Mouse (Mus musculus): ENCODE results near the gene Rpl18a. TPM values are rescaled to one million over a fixed set of nuclear protein-coding genes. Genes with fewer than 3 reads are reported as not detected.
A peak's percentile ranks its signal among the peaks of the same experiment; 100 is the strongest.
"Not testable (repeated sequence)": the region's sequence is repeated elsewhere in the genome, so short reads cannot be mapped to it uniquely, and the experiment has no call there.

Rpl18a gene
- total RNA-seq, 2 experiments from 2014 or later, result 838 to 880 TPM

DNA sequence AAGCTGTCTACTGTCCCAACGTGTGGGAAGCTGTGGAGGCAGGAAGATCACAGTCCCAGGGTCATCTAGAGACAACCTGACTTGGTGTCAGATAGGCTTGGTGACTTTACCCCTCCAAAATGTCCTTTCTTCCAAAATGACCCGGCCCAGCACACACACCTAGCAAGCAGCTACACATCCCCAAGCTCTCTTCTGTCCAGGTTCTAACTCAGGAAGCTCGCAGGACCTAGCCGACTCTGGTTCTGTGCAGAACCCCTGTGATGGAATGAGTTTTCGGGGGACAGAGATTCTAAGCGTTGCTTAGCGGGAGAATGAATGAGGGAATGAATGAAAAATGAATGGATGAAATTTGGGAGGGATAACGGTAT, 8.2 kb upstream of the Rpl18a start:
- no peak for DNase-seq (ENCODE audit: low spot score)
- intact Hi-C loops (cut with DNase I), result no loop called here

DNA sequence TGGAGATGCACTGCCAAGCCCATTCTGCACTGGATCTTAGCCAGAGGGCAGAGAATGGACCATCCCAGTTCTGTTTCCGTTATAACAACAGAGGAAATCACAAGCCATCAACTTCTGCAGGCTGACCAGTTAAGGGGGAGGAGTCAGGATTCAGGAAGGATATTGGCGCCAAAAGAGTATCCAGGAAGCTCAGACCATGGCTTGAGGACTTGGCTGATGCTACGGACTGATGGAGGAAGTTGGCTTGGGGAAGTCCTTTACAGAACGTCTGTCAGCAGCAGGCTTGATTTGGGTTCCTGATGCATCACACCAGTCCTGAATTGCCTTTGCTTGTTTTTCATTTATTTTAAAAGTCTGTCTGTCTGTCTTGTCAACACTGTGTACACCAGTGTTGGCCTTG, 7.3 kb upstream of the Rpl18a start:
- DNase-seq (ENCODE audit: low spot score), result no peak
- intact Hi-C loops (cut with DNase I), result loop anchor here (5.0 kb wide), 1 partner anchor 298 kb away; no protein-coding TSS in a partner anchor

DNA sequence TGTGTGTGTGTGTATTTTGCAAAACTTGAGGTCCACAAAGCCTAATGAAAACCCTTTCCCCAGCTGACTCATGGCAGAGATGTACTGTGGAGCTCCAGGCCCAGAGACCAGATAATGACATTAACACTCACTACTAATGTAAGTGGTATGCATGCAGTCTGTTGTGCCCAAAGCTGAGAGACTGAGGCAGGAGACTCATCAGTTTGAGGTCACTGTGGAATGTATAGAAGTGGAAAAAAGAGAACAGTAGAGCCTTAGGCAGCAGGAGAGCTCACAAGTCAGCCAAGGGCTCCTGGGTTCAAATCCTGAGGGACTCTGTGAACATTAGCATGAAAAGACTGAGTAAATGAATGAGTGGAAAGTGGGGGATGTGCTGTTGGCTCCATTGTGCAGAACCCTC, 6.4 kb upstream of the Rpl18a start:
- intact Hi-C loops (cut with DNase I), result loop anchor here (5.0 kb wide), 1 partner anchor 299 kb away; no protein-coding TSS in a partner anchor
- no peak for DNase-seq (ENCODE audit: low spot score)

DNA sequence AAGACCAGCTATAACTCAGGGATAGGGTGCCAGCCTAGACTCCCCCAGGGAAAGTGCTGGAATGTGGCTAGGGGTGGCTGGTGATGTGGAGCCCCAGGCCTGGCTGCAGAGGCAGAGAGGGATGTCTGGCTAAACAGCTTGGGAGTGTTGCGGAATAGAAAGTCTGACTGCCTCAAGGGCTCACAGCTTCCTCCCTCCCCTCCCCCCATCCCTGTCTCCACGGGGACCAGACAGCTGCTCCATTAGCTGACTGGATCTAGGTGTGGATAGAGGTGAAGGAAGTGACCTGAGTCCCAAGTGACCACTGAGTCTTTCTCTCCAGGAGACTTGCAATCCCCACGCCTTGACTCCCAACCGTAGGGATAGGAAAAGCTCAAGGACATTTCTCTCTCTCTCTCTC, 5.9 kb upstream of the Rpl18a start:
- no peak for DNase-seq (ENCODE audit: low spot score)
- intact Hi-C loops (cut with DNase I), result loop anchor here (5.0 kb wide), 1 partner anchor 299 kb away; no protein-coding TSS in a partner anchor

DNA sequence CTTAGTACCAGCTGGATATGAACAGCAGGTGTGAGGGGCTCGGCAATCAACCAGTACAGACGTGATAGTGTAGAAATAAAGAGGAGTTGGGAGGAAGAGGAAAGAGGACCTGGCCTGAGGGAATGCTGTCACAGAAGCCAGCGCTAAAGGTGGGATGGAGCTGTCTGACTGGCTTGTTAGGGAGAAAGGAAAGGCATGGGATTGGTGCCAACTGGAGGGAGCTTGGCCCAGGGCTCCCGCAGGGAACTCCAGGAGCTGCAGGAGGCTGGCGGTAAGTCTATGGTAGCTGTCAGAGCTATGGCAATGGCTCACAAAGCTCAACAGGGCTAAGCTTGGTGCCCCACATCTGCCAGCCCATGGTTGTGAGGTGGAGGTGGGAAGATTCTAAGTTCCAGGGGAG, 5.0 kb upstream of the Rpl18a start:
- intact Hi-C loops (cut with DNase I), result loop anchor here (5.0 kb wide), 1 partner anchor 300 kb away; no protein-coding TSS in a partner anchor

DNA sequence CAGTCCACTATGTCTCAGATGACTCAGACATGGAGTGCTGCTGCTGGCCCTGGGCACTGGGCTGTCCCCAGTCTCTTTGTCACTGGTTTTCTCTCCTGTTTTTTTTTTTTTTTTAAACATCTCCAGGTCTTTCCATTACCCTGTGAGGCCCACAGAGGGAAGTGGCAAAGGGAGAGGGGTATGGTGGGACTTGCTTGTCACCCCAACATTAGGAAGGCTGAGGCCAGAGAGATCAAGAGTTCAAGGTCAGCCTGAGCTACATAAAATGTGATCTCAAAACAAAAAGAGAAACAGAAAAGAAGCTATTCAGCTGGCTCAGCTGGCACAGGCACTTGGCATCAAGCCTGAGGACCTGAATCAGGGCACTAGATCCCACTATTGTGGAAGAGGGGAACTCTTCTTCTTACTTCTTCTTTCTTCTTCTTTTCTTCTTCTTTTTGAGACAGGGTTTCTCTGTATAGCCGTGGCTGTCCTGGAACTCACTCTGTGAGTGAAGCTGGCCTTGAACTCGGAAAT, 3.7 kb upstream of the Rpl18a start:
- DNase-seq (ENCODE audit: low spot score), result no peak
- intact Hi-C loops (cut with DNase I), result loop anchor here (5.0 kb wide), 1 partner anchor 301 kb away; no protein-coding TSS in a partner anchor

More for the DNA sequence above, 5.0 kb upstream of the Rpl18a start:
- DNase-seq (ENCODE audit: low spot score), result no peak

DNA sequence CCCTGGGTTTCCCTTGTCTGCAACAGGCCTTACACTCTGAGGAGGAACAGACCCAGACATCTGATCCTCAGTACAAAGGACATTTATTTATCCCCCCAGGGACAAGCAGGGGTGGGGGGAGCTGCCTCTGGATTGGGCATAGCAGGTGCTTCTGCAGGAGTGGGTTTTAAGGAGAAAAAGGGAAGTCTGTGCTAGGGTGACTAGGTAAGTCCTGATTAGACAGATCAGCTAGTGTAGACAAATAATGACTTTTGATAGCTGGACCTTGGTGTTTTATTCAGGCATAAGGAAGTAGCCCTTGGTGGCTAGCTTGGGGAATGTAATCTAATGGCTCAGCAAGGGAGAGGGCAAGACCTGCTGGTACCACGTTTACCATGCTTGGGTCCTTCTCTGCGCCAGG, 2.0 kb upstream of the Rpl18a start:
- intact Hi-C loops (cut with DNase I), result loop anchor here (2.0 to 10.0 kb wide), 2 partner anchors 66 to 576 kb away; no protein-coding TSS in a partner anchor
- no peak for DNase-seq (ENCODE audit: low spot score)

DNA sequence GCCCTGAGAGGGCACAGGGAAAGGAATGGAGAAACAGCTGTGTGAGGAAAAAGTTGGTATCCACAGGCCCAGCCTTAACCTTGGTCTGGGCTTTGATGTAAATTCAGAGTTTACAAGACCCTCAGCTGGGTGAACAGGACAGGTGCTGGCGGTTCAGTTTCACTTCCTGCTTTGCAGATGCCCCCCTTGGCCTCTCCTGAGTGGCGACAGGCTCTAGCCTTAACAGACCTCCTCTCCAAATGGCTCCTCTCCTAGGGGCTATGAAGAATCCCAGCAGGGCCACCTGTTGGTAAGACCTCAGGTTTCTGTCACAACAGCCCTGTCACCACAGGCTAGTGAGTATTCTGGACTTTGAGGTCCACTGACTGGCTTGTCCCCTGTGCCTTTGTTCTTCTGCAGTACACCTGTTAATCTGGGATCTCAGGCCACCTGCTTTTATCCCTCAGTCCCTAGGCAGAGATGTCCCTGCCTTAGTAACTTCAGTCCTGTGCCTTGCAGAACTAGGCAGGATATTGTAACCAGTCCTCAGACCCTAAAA, 1.5 kb upstream of the Rpl18a start:
- intact Hi-C loops (cut with DNase I), result loop anchor here (2.0 to 10.0 kb wide), 2 partner anchors 66 to 576 kb away; no protein-coding TSS in a partner anchor
- no peak for DNase-seq (ENCODE audit: low spot score)

DNA sequence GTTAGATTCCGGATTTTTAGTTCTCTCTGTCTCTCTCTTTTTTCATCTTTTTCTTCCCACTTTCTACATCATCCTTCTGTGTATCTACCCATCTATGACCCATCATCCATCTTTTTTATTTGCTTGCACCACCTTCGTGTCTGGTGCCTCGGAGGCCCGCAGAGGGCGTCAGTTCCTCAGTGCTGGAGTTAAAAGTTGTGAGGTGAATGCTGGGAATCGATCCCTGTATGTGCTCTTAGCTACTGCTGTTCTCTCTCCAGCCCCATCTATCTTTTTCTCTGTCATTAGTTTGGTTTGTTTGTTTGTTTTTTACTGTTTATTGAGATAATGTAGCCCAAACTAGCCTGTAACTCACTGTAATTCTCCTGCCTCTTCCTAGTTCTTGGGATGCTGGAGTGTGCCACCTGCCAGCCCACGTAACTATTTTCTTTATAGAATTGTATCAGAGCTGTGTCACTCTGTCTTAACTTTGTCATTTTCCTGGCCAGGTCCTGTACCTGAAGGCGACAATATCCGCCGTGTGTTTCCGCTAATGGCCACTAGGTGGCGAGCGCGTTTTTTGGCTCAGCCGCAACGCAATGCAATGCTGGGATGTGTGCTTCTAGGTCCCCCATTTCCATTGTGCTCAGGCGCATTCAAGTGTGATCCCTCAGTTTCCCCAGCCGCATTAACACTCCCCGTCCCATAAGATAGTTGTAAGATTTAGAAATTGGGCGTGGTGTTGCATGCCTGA, 635 bp upstream of the Rpl18a start:
- intact Hi-C loops (cut with DNase I), result loop anchor here (2.0 to 10.0 kb wide), 2 partner anchors 67 to 577 kb away; no protein-coding TSS in a partner anchor
- DNase-seq (ENCODE audit: low spot score), result peak; percentile 68

DNA sequence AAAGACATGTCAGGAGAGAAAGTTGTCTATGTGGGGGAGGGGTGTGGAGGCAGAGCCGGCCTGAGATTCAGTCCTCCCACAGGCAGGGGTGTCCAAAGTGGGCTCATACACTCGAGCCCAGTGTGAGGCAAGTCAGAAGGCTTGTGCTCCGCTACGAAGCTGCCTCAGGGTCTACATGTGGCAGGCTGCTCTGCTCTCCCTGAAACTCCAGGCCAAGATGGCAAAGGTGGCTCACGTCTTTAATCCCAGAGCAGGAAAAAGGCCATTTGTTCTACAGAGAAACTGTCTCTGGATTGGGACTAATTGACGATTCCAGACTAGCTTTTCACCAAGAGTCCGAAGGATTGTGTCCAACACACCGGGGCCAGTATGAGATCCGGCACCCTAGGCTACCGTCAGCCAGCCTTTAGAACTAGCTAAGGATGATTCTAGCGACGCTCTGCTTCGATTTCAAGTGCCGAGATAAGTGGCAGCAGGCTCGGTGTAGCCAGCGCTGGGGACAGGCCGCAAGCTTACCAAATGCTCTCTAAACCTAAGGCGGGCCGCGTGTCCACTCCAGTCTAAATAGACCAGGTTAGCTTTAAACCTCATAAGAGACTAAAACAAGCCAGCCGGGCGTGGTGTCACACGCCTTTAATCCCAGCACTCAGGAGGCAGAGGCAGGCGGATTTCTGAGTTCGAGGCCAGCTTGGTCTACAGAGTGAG, 744 bp downstream of the Rpl18a start:
- intact Hi-C loops (cut with DNase I), result loop anchor here (10.0 kb wide), 1 partner anchor 578 kb away; no protein-coding TSS in a partner anchor
- DNase-seq (ENCODE audit: low spot score), result no peak

DNA sequence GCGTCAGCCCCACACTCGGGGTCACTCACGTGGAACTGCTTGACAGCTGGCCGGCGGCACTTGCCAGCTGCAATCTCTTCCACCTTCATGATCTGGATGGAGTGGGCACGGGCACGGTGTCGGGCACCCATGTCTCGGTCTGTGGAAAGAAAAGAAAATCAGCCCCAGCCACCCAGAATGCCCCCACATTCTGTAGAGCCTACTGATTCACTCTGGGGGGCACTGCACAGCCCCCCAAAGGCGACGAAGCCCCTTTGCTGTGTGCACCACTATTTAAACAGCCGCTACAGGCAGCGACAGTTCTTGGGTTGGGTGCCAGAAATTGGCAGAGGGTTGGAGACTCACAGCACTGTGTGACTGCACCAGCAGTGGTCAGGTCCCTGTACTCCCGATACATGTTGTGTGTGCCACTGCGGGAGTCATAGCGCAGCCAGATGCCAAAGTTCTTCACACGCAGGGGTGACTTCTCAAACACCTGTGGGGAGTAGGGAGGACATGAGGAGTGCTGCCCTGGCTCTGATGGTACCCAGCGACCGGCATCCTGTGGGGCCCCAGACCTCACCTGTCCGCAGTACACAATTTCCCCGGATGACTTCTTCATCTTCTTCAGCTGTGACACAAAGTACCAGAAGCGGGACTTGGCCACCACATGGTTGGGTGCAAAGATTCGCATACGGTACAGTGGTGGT, 1.5 kb downstream of the Rpl18a start:
- intact Hi-C loops (cut with DNase I), result loop anchor here (2.0 to 10.0 kb wide), 2 partner anchors 51 to 579 kb away; no protein-coding TSS in a partner anchor
- DNase-seq (ENCODE audit: low spot score), result not testable (repeated sequence)

DNA sequence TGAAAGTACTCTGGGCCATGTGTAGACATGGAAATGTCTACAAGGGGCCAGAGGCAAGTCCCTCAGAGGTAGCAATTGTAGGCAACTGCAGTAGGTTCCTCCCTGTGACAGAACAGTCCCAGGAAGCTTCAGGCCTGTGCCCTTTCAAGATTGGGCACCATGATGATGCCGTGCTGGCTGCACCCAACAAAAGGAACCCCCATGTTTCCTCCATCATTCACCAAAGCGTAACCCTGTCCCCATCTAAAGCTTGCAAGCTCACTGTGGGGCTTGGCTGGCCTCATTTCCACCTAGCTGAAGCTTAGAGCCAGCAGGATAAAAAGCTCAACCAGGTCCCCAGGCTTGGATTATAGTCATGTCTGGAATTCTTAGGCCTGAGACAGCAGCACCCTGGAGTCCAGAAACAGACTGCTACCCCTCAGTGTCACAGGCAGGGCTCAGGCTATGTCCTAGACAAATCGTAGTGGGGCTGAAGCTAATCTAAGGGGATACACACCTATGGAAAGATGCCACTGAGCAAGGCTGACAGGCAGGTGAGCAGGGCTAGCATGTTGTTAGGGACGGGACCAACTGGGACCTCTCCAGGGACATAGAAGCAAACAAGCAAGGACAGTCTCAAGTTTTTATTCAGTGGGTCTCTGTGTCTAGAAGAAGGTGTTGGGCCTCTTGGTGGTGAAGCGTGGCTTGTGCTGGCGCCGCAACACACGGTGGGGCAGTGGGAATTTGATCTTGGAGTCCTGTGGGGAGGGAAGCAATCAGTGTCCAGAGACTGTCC, 2.3 kb downstream of the Rpl18a start:
- intact Hi-C loops (cut with DNase I), result loop anchor here (2.0 to 10.0 kb wide), 2 partner anchors 50 to 580 kb away; no protein-coding TSS in a partner anchor
- no peak for DNase-seq (ENCODE audit: low spot score)

DNA sequence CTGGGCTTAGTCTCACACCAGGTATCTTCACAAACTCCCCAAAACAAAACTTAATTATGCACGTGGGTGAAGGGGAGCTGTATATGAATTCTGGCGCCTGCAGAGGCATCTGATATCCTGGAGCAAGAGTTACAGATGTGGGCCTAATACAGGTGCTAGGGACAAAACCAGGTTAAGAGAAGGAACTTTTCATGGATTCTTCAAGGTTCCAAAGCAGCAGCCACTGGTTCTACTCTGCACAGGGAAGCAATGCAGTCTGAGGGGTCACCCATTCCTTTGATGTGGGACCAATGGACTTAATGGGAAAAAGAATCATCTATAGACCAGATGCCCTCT, 2.9 kb downstream of the Rpl18a start:
- DNase-seq (ENCODE audit: low spot score), result no peak
- intact Hi-C loops (cut with DNase I), result loop anchor here (2.0 to 10.0 kb wide), 2 partner anchors 50 to 580 kb away; no protein-coding TSS in a partner anchor

DNA sequence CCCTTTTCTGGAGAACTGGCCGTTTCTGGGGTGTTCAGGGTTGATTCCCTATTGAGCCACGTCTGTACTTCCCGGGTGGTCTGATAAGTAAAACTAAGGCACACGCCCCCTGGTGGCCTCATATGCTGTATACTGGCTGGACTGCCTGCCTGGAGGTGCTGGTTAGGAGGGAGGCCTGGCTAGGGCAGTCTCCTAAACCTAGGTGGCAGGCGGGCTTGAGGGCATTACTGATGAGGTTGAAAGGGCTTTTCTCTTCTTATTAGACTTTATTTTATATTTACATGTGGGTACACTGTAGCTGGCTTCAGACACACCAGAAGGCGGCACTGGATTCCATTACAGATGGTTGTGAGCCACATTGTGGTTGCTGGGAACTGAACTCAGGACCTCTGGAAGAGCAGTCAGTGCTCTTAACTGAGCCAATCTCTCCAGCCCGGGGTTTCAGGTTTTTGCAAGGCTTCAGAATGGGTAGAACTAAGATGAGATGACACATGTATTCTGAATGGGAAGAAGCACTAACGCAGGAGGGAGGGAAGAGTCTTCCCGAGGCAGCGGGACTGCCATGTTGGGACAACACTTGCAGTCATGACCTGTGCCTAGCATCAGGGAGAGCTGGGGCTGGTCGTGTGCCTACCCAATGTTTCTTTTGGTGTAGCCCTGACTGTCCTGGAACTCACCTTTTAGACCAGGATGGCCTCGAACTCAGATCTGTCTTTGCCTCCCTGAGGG, 3.4 kb downstream of the Rpl18a start:
- no peak for DNase-seq (ENCODE audit: low spot score)
- intact Hi-C loops (cut with DNase I), result loop anchor here (1.0 to 10.0 kb wide), 3 partner anchors 21 to 581 kb away; partner anchors contain the start of gene Ccdc124

DNA sequence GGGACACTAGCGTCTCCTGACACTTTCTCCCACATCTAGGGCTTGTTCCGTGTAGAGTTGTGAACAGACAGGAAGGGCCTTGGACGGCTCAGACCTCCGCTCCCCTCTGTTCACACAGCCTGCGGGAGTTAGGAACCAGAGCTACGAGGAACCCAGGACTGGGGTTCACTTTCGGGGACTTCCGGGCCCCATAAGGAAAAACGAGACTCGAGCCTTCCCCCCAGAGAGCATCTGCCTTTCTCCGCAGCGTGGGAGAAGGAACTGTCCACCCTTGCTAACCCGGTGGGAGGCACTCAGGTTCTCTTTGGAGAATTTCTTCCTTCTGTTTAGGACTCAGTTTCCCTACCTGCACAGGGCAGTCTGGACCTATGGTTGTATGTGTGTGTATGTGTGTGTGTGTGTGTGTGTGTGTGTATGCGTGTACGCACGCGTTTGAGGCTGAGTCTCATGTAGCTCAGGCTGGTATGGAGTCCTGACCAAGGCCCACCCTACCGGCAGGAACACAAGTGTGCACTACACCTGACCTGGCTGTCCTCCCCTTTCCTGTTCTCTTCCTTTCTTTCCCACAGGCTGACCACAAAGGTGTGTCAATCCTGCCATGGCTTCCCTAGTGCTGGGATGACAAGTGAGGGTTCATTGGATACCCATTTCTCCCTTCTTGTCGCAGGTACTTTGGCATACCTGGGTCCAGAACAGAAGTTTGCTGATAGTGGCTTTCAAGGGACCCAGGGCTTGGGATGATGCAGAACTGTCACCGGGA, 4.1 kb downstream of the Rpl18a start:
- intact Hi-C loops (cut with DNase I), result loop anchor here (1.0 to 10.0 kb wide), 2 partner anchors 20 to 582 kb away; partner anchors contain the start of gene Ccdc124
- DNase-seq (ENCODE audit: low spot score), result no peak

DNA sequence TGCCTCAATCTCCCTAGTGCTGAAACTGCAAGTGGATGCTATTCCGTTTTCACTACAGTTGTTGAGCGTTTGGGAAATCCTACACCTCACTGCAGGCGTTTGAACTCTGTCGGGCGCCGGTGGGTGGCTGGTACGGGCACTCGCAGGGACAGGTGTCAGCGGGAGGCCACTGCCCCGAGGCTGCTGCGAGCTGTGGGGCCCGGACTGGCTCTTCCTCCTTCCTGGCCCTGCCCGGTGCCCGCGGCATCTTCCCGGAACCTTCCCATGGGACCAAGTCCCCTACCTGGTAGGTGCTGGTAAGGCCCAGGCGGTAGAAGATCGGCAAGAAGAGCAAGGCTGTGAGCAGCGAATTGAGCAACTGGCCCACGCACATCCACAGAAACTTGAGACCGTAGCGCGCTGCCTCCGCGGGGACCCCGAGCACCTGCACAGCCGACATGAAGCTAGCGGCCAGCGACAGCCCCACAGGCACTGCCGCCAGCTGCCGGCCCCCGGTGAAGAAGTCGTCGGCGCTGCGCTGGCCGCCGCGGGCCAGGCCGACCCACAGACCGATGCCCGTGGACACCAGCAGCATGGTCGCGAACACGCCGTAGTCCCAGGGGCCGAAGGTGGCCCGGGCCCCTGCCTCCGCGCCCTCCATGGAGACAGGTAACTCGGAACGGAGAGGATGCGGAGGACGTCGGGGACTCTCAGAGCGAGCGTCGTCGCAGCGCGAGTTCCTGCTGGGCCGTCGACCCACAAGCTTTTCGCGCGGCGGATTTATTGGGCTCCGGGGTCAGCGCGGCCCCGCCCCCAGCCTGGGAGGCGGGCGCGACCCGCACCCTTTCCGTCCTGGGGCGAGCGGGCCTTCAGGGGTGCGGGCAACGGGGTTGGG, 5.0 kb downstream of the Rpl18a start, which contains the start of gene Slc5a5:
TSS of gene Slc5a5 (minus strand) at position 736 of the 874 bp plus-strand sequence.
- DNase-seq (ENCODE audit: low spot score), result no peak
- intact Hi-C loops (cut with DNase I), result loop anchor here (10.0 kb wide), 1 partner anchor 583 kb away; no protein-coding TSS in a partner anchor

Data from heart, postnatal 25 days (tissue).